ENCODE assay signal across 9 mouse cellular contexts in the genomic region with DNA sequence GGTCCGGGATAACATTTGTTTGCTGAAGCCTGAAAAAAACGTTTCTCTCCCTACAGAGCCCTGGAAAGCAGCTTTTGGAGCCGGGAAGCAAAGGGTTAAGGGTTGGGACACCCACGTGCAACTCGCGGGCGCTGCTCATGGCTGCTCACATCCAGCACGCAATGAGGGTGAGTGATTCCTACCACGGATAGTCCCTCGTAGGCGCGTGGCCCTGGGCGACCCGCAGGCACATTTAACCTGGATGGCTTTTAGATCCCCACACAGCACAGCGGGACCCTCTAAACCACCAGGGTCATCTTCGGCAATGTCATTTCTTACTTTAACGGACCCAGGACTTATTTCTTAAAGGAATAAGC. TPM values are rescaled to one million over a fixed set of nuclear protein-coding genes. Genes with fewer than 3 reads are reported as not detected.
DNase-seq lines count a peak whose midpoint lies in the region; ATAC-seq lines count a peak whose summit lies in the region.
"Had no signal": no experiment of that assay in that cellular context is flagged by ENCODE, and none has a peak within 500 bp of the region (broad histone marks: within the 10 kb centered on the region; RNA-seq: fewer than 3 reads in every experiment).

No protein-coding gene starts in this region.

- H3K27ac ChIP-seq in lung, embryonic 16.5 days (ENCODE audit: low read length) = no peak overlapping the region
- H3K27ac ChIP-seq in hindbrain, embryonic 10.5 days = no peak overlapping the region
- no peak overlapping the region for H3K27ac ChIP-seq in neural tube, embryonic 12.5 days
- H3K27ac ChIP-seq: macrophage had no signal

- H3K27me3 ChIP-seq in lung, embryonic 16.5 days (ENCODE audit: control insufficient read depth, insufficient read depth, low read depth, low read length) = peaks cover 48% of the 10 kb centered on the region
- peaks cover 75% of the 10 kb centered on the region for H3K27me3 ChIP-seq in hindbrain, embryonic 10.5 days (ENCODE audit: insufficient read depth, poor library complexity, severe bottlenecking)
- H3K27me3 ChIP-seq in neural tube, embryonic 12.5 days (replicated peaks) = peaks cover 59% of the 10 kb centered on the region

- intact Hi-C loops in left cerebral cortex, postnatal 25 days (cut with DNase I) = loop anchor here (2.0 kb wide), 1 partner anchor 31 kb away; a partner anchor contains a TSS

- no peak overlapping the region for H3K9ac ChIP-seq in lung, embryonic 16.5 days (ENCODE audit: low read length)
- peak overlapping the region; percentile 53; the same call in 1 of the 2 replicates for H3K9ac ChIP-seq in neural tube, embryonic 12.5 days

- DNase-seq in lung, adult 18-20 months = no peak
- DNase-seq in embryo, embryonic 11 days = peak; percentile 50
- no peak for DNase-seq in hindbrain, embryonic 10.5 days (ENCODE audit: low spot score)
- DNase-seq in left cerebral cortex, postnatal 25 days (ENCODE audit: low spot score in 2 of 2) = peak; percentile 73 to 82
- no peak for DNase-seq in thymus, postnatal 0 days (ENCODE audit: low spot score)
- no peak for DNase-seq in B cell, adult 2 months

- 2% methylated on average over 17 of the region's 17 CpGs for WGBS in lung, embryonic 16.5 days
- 2% methylated on average over 17 of the region's 17 CpGs for WGBS in hindbrain, embryonic 10.5 days
- under 1% methylated on average over 17 of the region's 17 CpGs for WGBS in neural tube, embryonic 12.5 days

- H3K4me3 ChIP-seq in lung, embryonic 16.5 days (ENCODE audit: low read length) = peak overlapping the region; percentile 39
- H3K4me3 ChIP-seq in hindbrain, embryonic 10.5 days = peak overlapping the region; percentile 59
- peak overlapping the region; percentile 46 for H3K4me3 ChIP-seq in neural tube, embryonic 12.5 days

- H3K36me3 ChIP-seq in lung, embryonic 16.5 days (ENCODE audit: control insufficient read depth, insufficient read depth, low read length) = no peaks in the 10 kb centered on the region
- H3K36me3 ChIP-seq in hindbrain, embryonic 10.5 days = no peaks in the 10 kb centered on the region
- no peaks in the 10 kb centered on the region for H3K36me3 ChIP-seq in neural tube, embryonic 12.5 days

- peak overlapping the region; percentile 63 for H3K4me2 ChIP-seq in lung, embryonic 16.5 days (ENCODE audit: low read depth, low read length)
- H3K4me2 ChIP-seq in neural tube, embryonic 12.5 days (replicated peaks) = peak overlapping the region; percentile 87

- H3K9me3 ChIP-seq in lung, embryonic 16.5 days (ENCODE audit: control insufficient read depth, low read length) = no peaks in the 10 kb centered on the region
- 0 out of 2 replicates have a peak, but pooled peaks cover 2% of the 10 kb centered on the region for H3K9me3 ChIP-seq in hindbrain, embryonic 10.5 days
- 0 out of 2 replicates have a peak, but pooled peaks cover 4% of the 10 kb centered on the region for H3K9me3 ChIP-seq in neural tube, embryonic 12.5 days

- 0 out of 2 replicates have a peak, but pooled peaks have one; percentile 26 for ATAC-seq in lung, embryonic 16.5 days (ENCODE audit: low read depth)
- ATAC-seq in neural tube, embryonic 12.5 days (ENCODE audit: low FRiP score, low read depth) = peak; percentile 63; the same call in 1 of the 2 replicates

- H3K4me1 ChIP-seq in lung, embryonic 16.5 days (replicated peaks; ENCODE audit: control insufficient read depth, insufficient read depth, low read length) = peaks cover 5% of the 10 kb centered on the region
- H3K4me1 ChIP-seq in hindbrain, embryonic 10.5 days (replicated peaks) = peaks cover 13% of the 10 kb centered on the region
- peaks cover 8% of the 10 kb centered on the region for H3K4me1 ChIP-seq in neural tube, embryonic 12.5 days

RNA-seq across cellular contexts. Expression of a gene that starts 0.3 kb away (rescaled TPM):
- polyA plus RNA-seq in lung, embryonic 16.5 days (2015; fragmentation: Nextera tagmentation; extraction: Ambion mirVana) = 0.06 and 0.14 TPM in 2 replicates
- polyA plus RNA-seq in hindbrain, embryonic 10.5 days (2016; fragmentation: Nextera tagmentation; extraction: Ambion mirVana) = 1.3 and 1.8 TPM in 2 replicates
- 10 to 100 TPM; 43.0 to 52.4 TPM for total RNA-seq in left cerebral cortex, postnatal 25 days (2021)
- 4.1 and 5.5 TPM in 2 replicates for polyA plus RNA-seq in neural tube, embryonic 12.5 days (2016; fragmentation: Nextera tagmentation; extraction: Ambion mirVana)
- not detected in 2 replicates for polyA plus RNA-seq in thymus, postnatal 0 days (2015; fragmentation: Nextera tagmentation; extraction: Ambion mirVana)
- polyA plus RNA-seq: macrophage had no signal

RNA-seq across cellular contexts. Expression of a gene that starts 30.9 kb away (rescaled TPM):
- 131 and 135 TPM in 2 replicates for polyA plus RNA-seq in lung, embryonic 16.5 days (2015; fragmentation: Nextera tagmentation; extraction: Ambion mirVana)
- polyA plus RNA-seq in hindbrain, embryonic 10.5 days (2016; fragmentation: Nextera tagmentation; extraction: Ambion mirVana) = 101 and 145 TPM in 2 replicates
- total RNA-seq in left cerebral cortex, postnatal 25 days (2021) = 100 to 1,000 TPM; 132 to 139 TPM
- 84.2 and 85.6 TPM in 2 replicates for polyA plus RNA-seq in neural tube, embryonic 12.5 days (2016; fragmentation: Nextera tagmentation; extraction: Ambion mirVana)
- polyA plus RNA-seq in thymus, postnatal 0 days (2015; fragmentation: Nextera tagmentation; extraction: Ambion mirVana) = 41.4 and 42.5 TPM in 2 replicates

Comparison
In these comparisons a context has a peak if more than half of its experiments do, and no peak if none do; other contexts are left out.
1. DNase-seq: peak in embryo, embryonic 11 days (single experiment) and left cerebral cortex, postnatal 25 days (2 of 2); none in lung, adult 18-20 months (0 of 2), hindbrain, embryonic 10.5 days (single experiment), thymus, postnatal 0 days (single experiment) and B cell, adult 2 months (0 of 2).
2. Peak in every context shown above with its lines, with median percentiles within 50 percentile points of each other: H3K4me3 ChIP-seq.